Mouse (Mus musculus): ENCODE measurements at regions not wholly inside any gene's neighbourhood (a gene's known extent, or its start where the extent isn't known, plus 50 kb on each side); places are given as distances from the start of the nearest gene placed in this dataset.
"Not testable (repeated sequence)": the region's sequence is repeated elsewhere in the genome, so short reads cannot be mapped to it uniquely, and the experiment has no call there.

- no peak for DNase-seq (ENCODE audit: low read depth, low spot score)
Measured at GRCm38 (mm10) chr2:72615869-72616268, 139.9 kb downstream of the Cdca7 start.

DNA sequence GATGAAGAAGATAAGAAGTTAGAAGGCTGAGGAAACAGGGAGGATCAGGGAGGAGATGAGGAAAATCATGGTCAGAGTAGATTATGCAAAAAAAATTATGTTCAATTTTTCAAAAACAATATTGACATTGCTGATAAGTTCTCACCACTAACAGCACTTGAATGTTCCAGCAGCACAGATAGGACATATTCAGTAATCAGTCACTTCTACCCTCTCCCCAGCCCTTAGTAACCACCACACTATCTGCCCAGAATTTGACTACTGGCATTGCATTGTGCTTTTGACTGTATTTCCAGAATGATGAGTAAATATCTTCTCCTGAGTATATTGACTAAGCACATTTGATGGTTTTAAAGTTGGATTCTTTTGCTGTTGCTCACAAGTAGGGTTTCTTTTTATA, 140.5 kb downstream of the Cdca7 start:
- no peak for DNase-seq (ENCODE audit: low read depth, low spot score)

- no peak for DNase-seq (ENCODE audit: low read depth, low spot score)
Measured at GRCm38 (mm10) chr2:72619446-72619845, 143.5 kb downstream of the Cdca7 start.

GRCm38 (mm10) chr2:72620182-72620652, 144.3 kb downstream of the Cdca7 start:
- DNase-seq (ENCODE audit: low read depth, low spot score) = no peak

- DNase-seq (ENCODE audit: low read depth, low spot score) = peak; percentile 49
Measured at GRCm38 (mm10) chr2:72627915-72628314, 152.0 kb downstream of the Cdca7 start.

- no peak for DNase-seq (ENCODE audit: low read depth, low spot score)
Measured at GRCm38 (mm10) chr2:72628626-72629470, 152.9 kb downstream of the Cdca7 start.

DNA sequence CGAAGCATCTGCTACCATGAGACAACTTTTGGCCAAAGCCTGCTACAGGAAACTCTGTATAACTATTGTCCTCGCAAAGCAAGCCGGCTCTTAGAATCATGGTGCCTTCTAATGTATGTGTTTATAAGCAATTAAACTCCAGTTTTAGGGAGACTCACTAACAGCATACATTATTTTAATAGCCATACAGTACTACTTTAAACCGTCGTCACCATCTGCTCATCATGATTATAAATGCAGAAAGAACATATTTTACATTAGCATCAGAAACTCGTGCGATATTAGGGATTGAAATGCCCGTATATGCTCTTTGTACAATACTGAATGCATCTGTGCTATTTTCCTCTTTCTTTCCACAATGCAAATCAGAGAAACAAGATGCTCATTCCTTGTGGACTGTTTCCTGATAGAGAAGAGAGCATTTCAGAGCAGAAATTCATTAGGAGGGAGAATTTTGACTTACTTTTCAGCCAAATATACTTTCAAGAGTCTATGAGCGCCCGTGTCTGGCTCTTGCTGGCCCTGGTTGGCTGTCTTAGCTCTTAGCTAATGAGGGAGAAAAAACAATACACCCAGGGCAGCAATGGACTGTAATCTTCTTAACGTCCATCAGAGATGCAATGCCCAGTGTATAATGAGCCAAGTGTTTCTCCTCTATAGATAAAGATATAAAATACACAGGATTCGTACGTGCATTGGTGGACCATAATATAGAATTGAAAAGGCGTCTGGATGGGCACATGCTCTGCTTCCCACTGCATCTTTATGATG, 153.9 kb downstream of the Cdca7 start:
- no peak for DNase-seq (ENCODE audit: low read depth, low spot score)

- DNase-seq (ENCODE audit: low read depth, low spot score) = peak; percentile 43
Measured at GRCm38 (mm10) chr2:72637881-72638620, 162.1 kb downstream of the Cdca7 start.

DNA sequence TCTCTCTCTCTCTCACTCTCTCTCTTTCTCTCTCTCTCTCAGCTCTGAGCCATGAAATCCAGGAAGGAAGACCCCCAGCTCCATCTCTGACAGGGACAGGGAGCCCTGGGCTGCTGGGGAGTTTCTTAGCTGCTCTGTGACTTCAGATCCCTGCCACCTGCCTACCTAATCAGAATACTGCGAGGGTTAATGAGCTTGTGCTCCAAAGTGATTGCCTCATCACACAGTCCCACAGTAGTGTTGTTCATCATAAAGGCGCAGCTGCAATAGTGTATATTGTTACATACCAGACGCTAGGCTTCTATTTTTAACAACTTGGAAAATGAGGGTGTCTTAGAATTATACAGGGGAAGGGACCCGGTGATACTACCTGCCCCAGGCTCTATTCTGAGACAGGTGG, 163.1 kb downstream of the Cdca7 start:
- DNase-seq (ENCODE audit: low read depth, low spot score) = no peak

- peak; percentile 19 for DNase-seq (ENCODE audit: low read depth, low spot score)
Measured at GRCm38 (mm10) chr2:72641228-72641627, 165.3 kb downstream of the Cdca7 start.

- no peak for DNase-seq (ENCODE audit: low read depth, low spot score)
Measured at GRCm38 (mm10) chr2:72644151-72644843, 168.3 kb downstream of the Cdca7 start.

- DNase-seq (ENCODE audit: low read depth, low spot score) = peak; percentile 82
Measured at GRCm38 (mm10) chr2:72647642-72648041, 171.7 kb downstream of the Cdca7 start.

DNA sequence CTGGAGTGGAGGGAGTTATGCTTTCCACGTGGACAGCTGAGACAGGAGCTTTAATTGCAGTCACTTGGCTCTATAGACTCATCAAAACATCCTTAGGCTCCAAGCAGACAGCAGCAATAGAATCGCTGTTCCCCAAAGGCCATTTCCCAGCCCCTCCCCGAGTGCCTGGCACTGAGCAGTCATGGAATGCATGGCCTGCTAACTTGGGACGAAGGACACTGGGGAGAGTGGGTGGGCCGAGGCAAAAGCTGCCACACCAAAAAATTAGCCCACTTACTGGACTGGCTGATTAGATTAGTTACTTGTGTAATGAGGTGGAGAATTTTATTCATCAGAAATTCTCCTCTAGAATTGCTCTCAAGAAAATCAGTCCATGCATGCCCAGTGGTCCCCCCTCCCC, 172.3 kb downstream of the Cdca7 start:
- no peak for DNase-seq (ENCODE audit: low read depth, low spot score)

GRCm38 (mm10) chr2:72655864-72656263, 179.9 kb downstream of the Cdca7 start:
- peak; percentile 37 for DNase-seq (ENCODE audit: low read depth, low spot score)

GRCm38 (mm10) chr2:72657101-72657920, 181.4 kb downstream of the Cdca7 start:
- no peak for DNase-seq (ENCODE audit: low read depth, low spot score)

DNA sequence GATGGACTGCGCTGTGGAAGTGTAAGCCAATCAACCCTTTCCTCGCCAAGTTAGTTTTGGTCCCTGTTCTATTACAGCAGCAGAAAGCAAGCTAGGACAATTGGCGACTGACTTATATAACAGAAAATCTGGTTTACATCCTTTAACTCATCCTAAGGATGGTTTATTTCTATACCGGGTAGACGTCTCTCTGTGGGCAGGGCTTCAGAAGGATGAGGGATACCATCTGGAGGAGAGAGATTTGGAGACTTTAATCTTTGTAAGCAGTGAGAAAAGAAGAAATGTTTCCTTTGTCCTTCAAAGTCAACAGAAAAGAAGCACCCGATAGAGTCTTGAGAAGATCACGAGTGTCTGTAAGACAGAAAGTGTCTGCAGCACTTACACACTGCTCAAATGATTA, 186.4 kb downstream of the Cdca7 start:
- DNase-seq (ENCODE audit: low read depth, low spot score) = no peak

DNA sequence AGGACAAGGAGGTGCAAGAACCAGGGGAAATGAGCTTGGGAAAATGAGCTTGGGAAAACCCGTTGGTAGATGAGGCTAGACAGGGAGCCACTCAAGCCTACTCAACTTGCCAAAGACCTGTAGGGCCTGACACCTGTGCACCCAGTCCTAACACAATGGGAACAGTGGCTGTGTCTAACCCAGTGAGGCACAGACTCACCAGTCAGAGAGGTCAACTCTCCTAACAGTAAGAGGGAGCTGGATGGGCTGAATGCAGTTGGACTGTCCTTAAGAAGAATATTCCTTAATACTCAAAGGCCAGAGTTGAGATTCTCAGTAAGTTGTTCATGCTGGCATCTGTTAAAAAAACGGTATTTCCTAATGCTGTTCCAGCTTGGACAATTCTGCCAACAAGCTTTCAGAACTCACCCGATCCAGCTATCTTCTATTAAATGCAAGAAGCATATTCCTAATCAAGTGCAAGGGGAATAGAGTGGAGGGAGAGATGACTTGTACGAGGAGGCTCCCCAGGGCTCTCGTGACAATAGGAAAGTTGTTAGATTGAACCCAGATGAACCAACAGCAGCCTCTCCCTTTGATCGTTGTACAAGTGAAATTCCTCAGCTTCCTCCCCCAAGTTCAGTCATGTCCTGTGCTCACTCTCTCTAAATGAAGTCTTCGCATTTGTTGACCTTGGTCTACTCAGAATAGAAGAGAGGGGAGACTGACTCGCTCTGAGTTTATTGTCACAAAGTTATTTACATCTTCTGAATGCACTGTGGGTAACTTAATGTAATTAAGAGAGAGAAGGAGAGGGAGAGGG, 187.2 kb downstream of the Cdca7 start:
- no peak for DNase-seq (ENCODE audit: low read depth, low spot score)

GRCm38 (mm10) chr2:72667396-72667795, 191.4 kb downstream of the Cdca7 start:
- DNase-seq (ENCODE audit: low read depth, low spot score) = not testable (repeated sequence)
